In the genomic region with DNA sequence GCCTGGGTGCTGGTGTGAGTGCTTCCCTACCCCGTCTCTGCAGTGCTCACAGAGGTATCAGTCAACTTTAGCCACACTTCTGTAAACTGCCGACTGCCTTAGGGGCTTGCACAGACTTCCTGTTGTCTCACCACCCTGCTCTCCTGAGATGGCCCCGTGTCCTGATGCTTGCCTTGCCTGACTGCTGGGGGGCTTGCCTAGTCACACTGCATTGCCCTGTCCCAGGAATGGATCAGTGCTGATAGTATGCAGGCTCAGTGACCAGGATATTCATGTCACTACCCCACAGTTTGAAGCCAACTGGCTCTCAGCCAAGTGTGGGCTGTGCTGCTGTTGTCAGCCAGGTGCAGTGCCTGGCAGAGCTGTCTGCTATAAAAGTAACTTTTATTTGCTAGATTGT, we compare ENCODE assay signal across 9 mouse cellular contexts. TPM values are rescaled to one million over a fixed set of nuclear protein-coding genes. Genes with fewer than 3 reads are reported as not detected.
A peak's percentile ranks its signal among the peaks of the same experiment; 100 is the strongest.
DNase-seq lines count a peak whose midpoint lies in the region; ATAC-seq and TF ChIP-seq lines count a peak whose summit lies in the region.
"Had no signal": no experiment of that assay in that cellular context is flagged by ENCODE, and none has a peak within 500 bp of the region (broad histone marks: within the 10 kb centered on the region; RNA-seq: fewer than 3 reads in every experiment).

No protein-coding gene starts in this region.

- H3K27ac ChIP-seq in layer of hippocampus, adult 2 months = peak overlapping the region; percentile 25; the same call in 1 of the 2 replicates
- H3K27ac ChIP-seq in embryonic facial prominence, embryonic 13.5 days = 0 out of 2 replicates have a peak overlapping the region, but pooled peaks have one; percentile 12
- no peak overlapping the region for H3K27ac ChIP-seq in intestine, embryonic 16.5 days (ENCODE audit: low read length)
- H3K27ac ChIP-seq in hindbrain, embryonic 16.5 days (ENCODE audit: low read depth, low read length) = no peak overlapping the region
- H3K27ac ChIP-seq: neural tube, embryonic 13.5 days had no signal

- no peaks in the 10 kb centered on the region for H3K9me3 ChIP-seq in embryonic facial prominence, embryonic 13.5 days
- no peaks in the 10 kb centered on the region for H3K9me3 ChIP-seq in intestine, embryonic 16.5 days (ENCODE audit: control insufficient read depth, low read length)
- H3K9me3 ChIP-seq in hindbrain, embryonic 16.5 days (ENCODE audit: control insufficient read depth, low read length) = no peaks in the 10 kb centered on the region
- H3K9me3 ChIP-seq: neural tube, embryonic 13.5 days had no signal

- WGBS in embryonic facial prominence, embryonic 13.5 days = 40% methylated on average over 3 of the region's 3 CpGs
- 42% methylated on average over 3 of the region's 3 CpGs for WGBS in intestine, embryonic 16.5 days
- WGBS in hindbrain, embryonic 16.5 days = 55% methylated on average over 3 of the region's 3 CpGs

- H3K27me3 ChIP-seq in embryonic facial prominence, embryonic 13.5 days = no peaks in the 10 kb centered on the region
- no peaks in the 10 kb centered on the region for H3K27me3 ChIP-seq in intestine, embryonic 16.5 days (replicated peaks; ENCODE audit: control insufficient read depth, insufficient read depth, low read length)
- no peaks in the 10 kb centered on the region for H3K27me3 ChIP-seq in splenic B cell, adult 2 months (ENCODE audit: control insufficient read depth, insufficient read depth, low read length, poor library complexity, severe bottlenecking)
- no peaks in the 10 kb centered on the region for H3K27me3 ChIP-seq in hindbrain, embryonic 16.5 days (replicated peaks; ENCODE audit: control insufficient read depth, insufficient read depth, low read length)
- H3K27me3 ChIP-seq: neural tube, embryonic 13.5 days had no signal

- ATAC-seq in embryonic facial prominence, embryonic 13.5 days (ENCODE audit: insufficient number of reproducible peaks, insufficient read depth, low FRiP score, low TSS enrichment, low read depth) = no peak
- ATAC-seq in intestine, embryonic 16.5 days = peak; percentile 23; the same call in 1 of the 2 replicates
- ATAC-seq in hindbrain, embryonic 16.5 days = no peak

- no peak for TF ChIP-seq CTCF in layer of hippocampus, adult 2 months (conservative IDR thresholded peaks at IDR 0.05)

- H3K4me1 ChIP-seq in embryonic facial prominence, embryonic 13.5 days = peaks cover 13% of the 10 kb centered on the region
- H3K4me1 ChIP-seq in intestine, embryonic 16.5 days (ENCODE audit: control insufficient read depth, insufficient read depth, low read length) = peaks cover 23% of the 10 kb centered on the region
- H3K4me1 ChIP-seq in hindbrain, embryonic 16.5 days (ENCODE audit: control insufficient read depth, insufficient read depth, low read depth, low read length) = peaks cover 3% of the 10 kb centered on the region

- no peak overlapping the region for H3K4me3 ChIP-seq in layer of hippocampus, adult 2 months
- H3K4me3 ChIP-seq in embryonic facial prominence, embryonic 13.5 days = no peak overlapping the region
- H3K4me3 ChIP-seq in intestine, embryonic 16.5 days (ENCODE audit: low read length) = no peak overlapping the region
- H3K4me3 ChIP-seq in hindbrain, embryonic 16.5 days (ENCODE audit: low read length) = no peak overlapping the region
- H3K4me3 ChIP-seq: neural tube, embryonic 13.5 days had no signal

- H3K4me2 ChIP-seq in embryonic facial prominence, embryonic 13.5 days = no peak overlapping the region
- no peak overlapping the region for H3K4me2 ChIP-seq in intestine, embryonic 16.5 days (ENCODE audit: low read depth, low read length)
- H3K4me2 ChIP-seq in hindbrain, embryonic 16.5 days (ENCODE audit: low read length) = no peak overlapping the region
- H3K4me2 ChIP-seq: neural tube, embryonic 13.5 days had no signal

- peaks cover 18% of the 10 kb centered on the region for H3K36me3 ChIP-seq in embryonic facial prominence, embryonic 13.5 days
- no peaks in the 10 kb centered on the region for H3K36me3 ChIP-seq in intestine, embryonic 16.5 days (ENCODE audit: control insufficient read depth, insufficient read depth, low read length)
- H3K36me3 ChIP-seq in splenic B cell, adult 2 months (ENCODE audit: control insufficient read depth, insufficient read depth, low read length, poor library complexity, severe bottlenecking) = no peaks in the 10 kb centered on the region
- no peaks in the 10 kb centered on the region for H3K36me3 ChIP-seq in hindbrain, embryonic 16.5 days (ENCODE audit: control insufficient read depth, insufficient read depth, low read length)
- H3K36me3 ChIP-seq: neural tube, embryonic 13.5 days had no signal

- DNase-seq in layer of hippocampus, adult 2 months (ENCODE audit: low spot score in 2 of 2) = no peak
- no peak for DNase-seq in layer of hippocampus, adult 18-20 months (ENCODE audit: low spot score in 2 of 2)
- DNase-seq in splenic B cell, adult 2 months (ENCODE audit: low read depth, low spot score) = peak; percentile 33
- DNase-seq in embryo, embryonic 11 days = no peak
- DNase-seq in embryo, embryonic 9.5 days (ENCODE audit: extremely low spot score) = no peak

- no peak overlapping the region for H3K9ac ChIP-seq in embryonic facial prominence, embryonic 13.5 days
- no peak overlapping the region for H3K9ac ChIP-seq in intestine, embryonic 16.5 days (ENCODE audit: low read depth, low read length)
- H3K9ac ChIP-seq in hindbrain, embryonic 16.5 days (ENCODE audit: low read depth, low read length) = no peak overlapping the region
- H3K9ac ChIP-seq: neural tube, embryonic 13.5 days had no signal

RNA-seq across cellular contexts. Expression of gene Ell, which starts 26.3 kb away (rescaled TPM):
- total RNA-seq in layer of hippocampus, adult 2 months (2021) = 10 to 100 TPM; 20.5 to 24.4 TPM
- 10 to 100 TPM; 18.9 to 21.8 TPM for total RNA-seq in layer of hippocampus, adult 18-20 months (2021)
- polyA plus RNA-seq in embryonic facial prominence, embryonic 13.5 days (2015; fragmentation: Nextera tagmentation; extraction: Ambion mirVana) = 20.6 and 21.3 TPM in 2 replicates
- 16.6 and 17.7 TPM in 2 replicates for polyA plus RNA-seq in intestine, embryonic 16.5 days (2015; fragmentation: Nextera tagmentation; extraction: Ambion mirVana)
- 14.9 and 19.2 TPM in 2 replicates for polyA plus RNA-seq in hindbrain, embryonic 16.5 days (2015; fragmentation: Nextera tagmentation; extraction: Ambion mirVana)

RNA-seq across cellular contexts. Expression of gene Isyna1, which starts 28.6 kb away (rescaled TPM):
- 10 to 100 TPM; 41.4 to 46.4 TPM for total RNA-seq in layer of hippocampus, adult 2 months (2021)
- 10 to 100 TPM; 47.3 to 47.7 TPM for total RNA-seq in layer of hippocampus, adult 18-20 months (2021)
- polyA plus RNA-seq in embryonic facial prominence, embryonic 13.5 days (2015; fragmentation: Nextera tagmentation; extraction: Ambion mirVana) = 153 and 166 TPM in 2 replicates
- 105 and 121 TPM in 2 replicates for polyA plus RNA-seq in intestine, embryonic 16.5 days (2015; fragmentation: Nextera tagmentation; extraction: Ambion mirVana)
- 150 and 164 TPM in 2 replicates for polyA plus RNA-seq in hindbrain, embryonic 16.5 days (2015; fragmentation: Nextera tagmentation; extraction: Ambion mirVana)

RNA-seq across cellular contexts. Expression of gene Kxd1, which starts 37.8 kb away (rescaled TPM):
- total RNA-seq in layer of hippocampus, adult 2 months (2021) = 10 to 100 TPM; 37.2 to 40.7 TPM
- total RNA-seq in layer of hippocampus, adult 18-20 months (2021) = 10 to 100 TPM; 40.6 to 45.6 TPM
- 55.4 and 59.9 TPM in 2 replicates for polyA plus RNA-seq in embryonic facial prominence, embryonic 13.5 days (2015; fragmentation: Nextera tagmentation; extraction: Ambion mirVana)
- 65.3 and 67.3 TPM in 2 replicates for polyA plus RNA-seq in intestine, embryonic 16.5 days (2015; fragmentation: Nextera tagmentation; extraction: Ambion mirVana)
- polyA plus RNA-seq in hindbrain, embryonic 16.5 days (2015; fragmentation: Nextera tagmentation; extraction: Ambion mirVana) = 45.2 and 45.4 TPM in 2 replicates

RNA-seq across cellular contexts. Expression of gene Fkbp8, which starts 38.0 kb away (rescaled TPM):
- total RNA-seq in layer of hippocampus, adult 2 months (2021) = 100 to 1,000 TPM; 447 to 453 TPM
- 100 to 1,000 TPM; 450 to 467 TPM for total RNA-seq in layer of hippocampus, adult 18-20 months (2021)
- 297 and 306 TPM in 2 replicates for polyA plus RNA-seq in embryonic facial prominence, embryonic 13.5 days (2015; fragmentation: Nextera tagmentation; extraction: Ambion mirVana)
- polyA plus RNA-seq in intestine, embryonic 16.5 days (2015; fragmentation: Nextera tagmentation; extraction: Ambion mirVana) = 320 and 328 TPM in 2 replicates
- 429 and 441 TPM in 2 replicates for polyA plus RNA-seq in hindbrain, embryonic 16.5 days (2015; fragmentation: Nextera tagmentation; extraction: Ambion mirVana)

RNA-seq across cellular contexts. Expression of gene Ssbp4, which starts 43.1 kb away (rescaled TPM):
- total RNA-seq in layer of hippocampus, adult 2 months (2021) = 100 to 1,000 TPM; 274 to 297 TPM
- total RNA-seq in layer of hippocampus, adult 18-20 months (2021) = 100 to 1,000 TPM; 272 to 279 TPM
- 100 and 107 TPM in 2 replicates for polyA plus RNA-seq in embryonic facial prominence, embryonic 13.5 days (2015; fragmentation: Nextera tagmentation; extraction: Ambion mirVana)
- 63.2 and 73.9 TPM in 2 replicates for polyA plus RNA-seq in intestine, embryonic 16.5 days (2015; fragmentation: Nextera tagmentation; extraction: Ambion mirVana)
- polyA plus RNA-seq in hindbrain, embryonic 16.5 days (2015; fragmentation: Nextera tagmentation; extraction: Ambion mirVana) = 148 and 157 TPM in 2 replicates

Comparison
In these comparisons a context has a peak if more than half of its experiments do, and no peak if none do; other contexts are left out.
1. H3K27ac ChIP-seq: peak in layer of hippocampus, adult 2 months (single experiment) and embryonic facial prominence, embryonic 13.5 days (single experiment); none in intestine, embryonic 16.5 days (single experiment) and hindbrain, embryonic 16.5 days (single experiment).